Mouse (Mus musculus): ENCODE measurements around the gene Wwox. TPM values are rescaled to one million over a fixed set of nuclear protein-coding genes. Genes with fewer than 3 reads are reported as not detected.
A peak's percentile ranks its signal among the peaks of the same experiment; 100 is the strongest.

Gene Wwox
- polyA plus RNA-seq, 2 experiments = 2.5 to 2.6 TPM

DNA sequence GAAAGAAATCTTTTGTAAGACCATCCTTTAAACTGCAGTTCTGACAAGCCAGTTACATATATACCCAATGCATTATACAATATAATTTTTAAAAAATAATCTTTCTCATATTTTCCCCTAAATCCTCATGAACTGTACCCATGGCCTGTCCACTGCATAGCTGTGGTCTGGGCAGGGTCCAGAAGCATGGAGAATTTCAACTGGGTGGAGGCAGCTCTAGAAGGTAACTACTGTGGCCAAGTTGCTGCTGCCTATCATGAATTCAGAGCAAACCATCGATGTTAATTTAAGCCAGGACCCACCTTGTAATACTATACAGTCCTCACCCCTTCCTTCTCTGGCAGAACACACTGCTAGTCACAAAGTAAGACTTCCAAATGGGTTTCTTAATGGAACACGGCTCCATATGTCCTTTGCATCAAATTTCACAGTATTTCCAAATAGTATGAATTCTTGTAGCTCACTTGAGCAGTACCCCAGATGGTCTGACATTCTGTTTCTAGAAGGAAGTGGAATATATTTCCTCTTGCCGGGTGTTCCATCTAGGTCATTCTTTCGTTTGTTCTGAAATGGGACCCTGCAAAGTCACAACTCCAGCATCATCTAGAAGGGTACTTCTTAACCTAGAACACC is 255.2 kb downstream of the Wwox start:
- no peaks in the 10 kb centered on the region for H3K9me3 ChIP-seq (ENCODE audit: control insufficient read depth, low read length)
- 64% methylated on average over 4 of the region's 4 CpGs for WGBS (ENCODE audit: insufficient replicate concordance)
- TF ChIP-seq EP300 (IDR thresholded peaks at IDR 0.05; ENCODE audit: low read depth) = no peak
- TF ChIP-seq CTCF (IDR thresholded peaks at IDR 0.05; ENCODE audit: low read depth) = no peak
- no peak overlapping the region for H3K4me2 ChIP-seq (ENCODE audit: low read depth)
- H3K36me3 ChIP-seq (replicated peaks; ENCODE audit: control insufficient read depth, insufficient read depth, low read depth) = no peaks in the 10 kb centered on the region
- ATAC-seq (ENCODE audit: insufficient read depth) (no peak), DNase-seq (ENCODE audit: low read depth in 3 of 3, low spot score in 3 of 3) (no peak)
- H3K4me1 ChIP-seq (replicated peaks; ENCODE audit: control insufficient read depth in 2 of 2, insufficient read depth in 2 of 2, low read length in 1 of 2) = no peaks in the 10 kb centered on the region
- H3K27me3 ChIP-seq (ENCODE audit: control insufficient read depth, insufficient read depth, low read length) = no peaks in the 10 kb centered on the region
- no peak overlapping the region for H3K9ac ChIP-seq (replicated peaks)
- no peak overlapping the region for H3K4me3 ChIP-seq (ENCODE audit: insufficient read depth in 1 of 2, low read depth in 2 of 2, low read length in 2 of 2)
- no peak overlapping the region for H3K27ac ChIP-seq

- H3K4me1 ChIP-seq (replicated peaks; ENCODE audit: control insufficient read depth in 2 of 2, insufficient read depth in 2 of 2, low read length in 1 of 2) = no peaks in the 10 kb centered on the region; a peak in 1 of 4 replicates
- no peak overlapping the region for H3K4me3 ChIP-seq (ENCODE audit: insufficient read depth in 1 of 2, low read depth in 2 of 2, low read length in 2 of 2)
- DNase-seq (ENCODE audit: low read depth in 3 of 3, low spot score in 3 of 3) (no peak), ATAC-seq (ENCODE audit: insufficient read depth) (no peak)
- no peaks in the 10 kb centered on the region for H3K9me3 ChIP-seq (ENCODE audit: control insufficient read depth, low read length)
- no peaks in the 10 kb centered on the region for H3K36me3 ChIP-seq (replicated peaks; ENCODE audit: control insufficient read depth, insufficient read depth, low read depth)
- no peak overlapping the region for H3K4me2 ChIP-seq (ENCODE audit: low read depth)
- WGBS (ENCODE audit: insufficient replicate concordance) = 63% methylated on average over 5 of the region's 5 CpGs
- H3K9ac ChIP-seq (replicated peaks) = no peak overlapping the region
- H3K27me3 ChIP-seq (ENCODE audit: control insufficient read depth, insufficient read depth, low read length) = no peaks in the 10 kb centered on the region
- no peak overlapping the region for H3K27ac ChIP-seq
- TF ChIP-seq EP300 (IDR thresholded peaks at IDR 0.05; ENCODE audit: low read depth) = no peak
- no peak for TF ChIP-seq CTCF (IDR thresholded peaks at IDR 0.05; ENCODE audit: low read depth)
These were observed 264.1 kb downstream of the Wwox start for GRCm38 (mm10) chr8:114703517-114703916.

- WGBS (ENCODE audit: insufficient replicate concordance) = 51% methylated on average over 15 of the region's 15 CpGs
- no peaks in the 10 kb centered on the region for H3K36me3 ChIP-seq (replicated peaks; ENCODE audit: control insufficient read depth, insufficient read depth, low read depth)
These were observed 268.2 kb downstream of the Wwox start for GRCm38 (mm10) chr8:114707538-114708138.

DNA sequence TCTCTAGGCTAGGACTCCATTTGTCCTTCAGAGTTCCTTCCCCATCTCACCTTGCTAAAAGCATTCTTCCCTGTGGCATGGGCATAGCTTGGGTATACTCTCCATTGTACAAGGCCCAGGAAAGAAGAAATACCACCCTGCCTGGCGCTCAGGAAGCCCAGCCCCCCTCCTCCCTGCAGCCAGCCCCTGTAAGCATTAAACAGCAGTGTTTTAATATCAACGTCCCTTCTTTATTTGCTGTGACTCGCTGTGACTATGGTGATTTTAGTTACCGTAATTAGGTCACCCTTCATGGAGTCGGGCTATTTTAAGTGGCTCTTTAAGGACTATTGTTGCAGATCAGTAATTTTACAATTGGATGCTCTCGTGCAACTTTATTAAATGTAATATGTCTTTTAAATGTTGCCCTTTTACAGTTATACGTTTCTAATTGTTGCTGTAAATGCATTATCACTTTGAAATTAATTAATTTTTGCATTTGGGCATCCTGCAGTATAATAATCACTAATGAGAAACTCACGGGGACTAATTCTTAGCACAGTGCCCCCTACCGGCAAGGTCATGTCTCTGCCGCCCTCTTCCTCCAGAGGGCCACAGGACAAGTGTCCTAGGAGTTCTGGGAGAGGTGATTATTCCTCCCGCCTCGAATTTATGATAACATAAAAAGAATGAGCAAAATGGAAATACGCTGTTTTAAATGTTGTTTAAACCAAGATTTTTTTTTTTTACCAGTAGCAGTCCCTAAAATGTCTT is 276.0 kb downstream of the Wwox start:
- H3K27ac ChIP-seq = no peak overlapping the region
- H3K4me1 ChIP-seq (replicated peaks; ENCODE audit: control insufficient read depth in 2 of 2, insufficient read depth in 2 of 2, low read length in 1 of 2) = no peaks in the 10 kb centered on the region
- H3K9me3 ChIP-seq (ENCODE audit: control insufficient read depth, low read length) = no peaks in the 10 kb centered on the region
- TF ChIP-seq EP300 (IDR thresholded peaks at IDR 0.05; ENCODE audit: low read depth) (no peak), CTCF (IDR thresholded peaks at IDR 0.05; ENCODE audit: low read depth) (peak; percentile 61)
- no peak overlapping the region for H3K4me2 ChIP-seq (ENCODE audit: low read depth)
- WGBS (ENCODE audit: insufficient replicate concordance) = 48% methylated on average over 13 of the region's 13 CpGs
- H3K9ac ChIP-seq (replicated peaks) = no peak overlapping the region
- no peaks in the 10 kb centered on the region for H3K27me3 ChIP-seq (ENCODE audit: control insufficient read depth, insufficient read depth, low read length)
- H3K36me3 ChIP-seq (replicated peaks; ENCODE audit: control insufficient read depth, insufficient read depth, low read depth) = no peaks in the 10 kb centered on the region
- ATAC-seq (ENCODE audit: insufficient read depth) = no peak
- H3K4me3 ChIP-seq (ENCODE audit: insufficient read depth in 1 of 2, low read depth in 2 of 2, low read length in 2 of 2) = no peak overlapping the region
- peak in 1 of 3 experiments; percentile 2 for DNase-seq (ENCODE audit: low read depth in 3 of 3, low spot score in 3 of 3)

More at GRCm38 (mm10) chr8:114707538-114708138, 268.2 kb downstream of the Wwox start:
- Histone ChIP-seq H3K4me2 (ENCODE audit: low read depth) (no peak overlapping the region), H3K27me3 (ENCODE audit: control insufficient read depth, insufficient read depth, low read length) (no peaks in the 10 kb centered on the region), H3K27ac (no peak overlapping the region), H3K9ac (replicated peaks) (no peak overlapping the region), H3K4me3 (ENCODE audit: insufficient read depth in 1 of 2, low read depth in 2 of 2, low read length in 2 of 2) (no peak overlapping the region), H3K4me1 (replicated peaks; ENCODE audit: control insufficient read depth in 2 of 2, insufficient read depth in 2 of 2, low read length in 1 of 2) (no peaks in the 10 kb centered on the region; a peak in 1 of 4 replicates), H3K9me3 (ENCODE audit: control insufficient read depth, low read length) (no peaks in the 10 kb centered on the region)
- no peak for ATAC-seq (ENCODE audit: insufficient read depth)
- TF ChIP-seq CTCF (IDR thresholded peaks at IDR 0.05; ENCODE audit: low read depth) (no peak), EP300 (IDR thresholded peaks at IDR 0.05; ENCODE audit: low read depth) (no peak)
- no peak for DNase-seq (ENCODE audit: low read depth in 3 of 3, low spot score in 3 of 3)

Measured in liver, embryonic 14.5 days (tissue).